Mouse (Mus musculus) stomach, postnatal 0 days (tissue): ENCODE measurements around the gene Hk2. TPM values are rescaled to one million over a fixed set of nuclear protein-coding genes. Genes with fewer than 3 reads are reported as not detected.
A peak's percentile ranks its signal among the peaks of the same experiment; 100 is the strongest.

Experiments used
- ATAC-seq: fragments of 200-750 bp; cut with Nextera tagmentation; 2 replicates; pipeline ENCODE4 v1.8.0; 2017; ENCODE audit not compliant: low FRiP score, low TSS enrichment
- DNase-seq: peaks from one replicate; pipeline ENCODE4 v3.0.0-alpha.2; 2016; ENCODE audit warnings: low spot score
- H3K27ac ChIP-seq: fragments of 300-500 bp; sonication (generic); replicated peaks from 2 replicates; pipeline ENCODE4 v1.5.1; 2014; ENCODE audit warnings: mild to moderate bottlenecking, control low read depth
- H3K27me3 ChIP-seq: fragments of 300-500 bp; sonication (generic); 2 replicates; pipeline ENCODE4 v1.6.1; 2014; ENCODE audit warnings: low read length; ENCODE audit not compliant: control insufficient read depth, insufficient read depth
- H3K36me3 ChIP-seq: fragments of 300-500 bp; sonication (generic); 2 replicates; pipeline ENCODE4 v1.6.1; 2014; ENCODE audit warnings: low read length, mixed read lengths; ENCODE audit not compliant: control insufficient read depth, insufficient read depth
- H3K4me1 ChIP-seq: fragments of 300-500 bp; sonication (generic); replicated peaks from 2 replicates; pipeline ENCODE4 v1.6.1; 2014; ENCODE audit warnings: antibody characterized with exemption; ENCODE audit not compliant: control insufficient read depth, insufficient read depth
- H3K4me2 ChIP-seq: fragments of 300-500 bp; sonication (generic); replicated peaks from 2 replicates; pipeline ENCODE4 v1.6.1; 2014; ENCODE audit warnings: low read depth, mild to moderate bottlenecking, control low read depth, moderate library complexity
- H3K4me3 ChIP-seq: fragments of 300-500 bp; sonication (generic); 2 replicates; pipeline ENCODE4 v1.5.1; 2014; ENCODE audit warnings: low read depth, low read length, control low read depth
- H3K9ac ChIP-seq: fragments of 300-500 bp; sonication (generic); 2 replicates; pipeline ENCODE4 v1.6.1; 2014; ENCODE audit warnings: mild to moderate bottlenecking, low read length, control low read depth, mixed read lengths
- H3K9me3 ChIP-seq: fragments of 300-500 bp; sonication (generic); 2 replicates; pipeline ENCODE4 v1.6.1; 2016; ENCODE audit warnings: low read length; ENCODE audit not compliant: control insufficient read depth
- CTCF ChIP-seq: IDR thresholded peaks from 2 replicates; pipeline ENCODE4 v1.5.1; 2016; ENCODE audit warnings: antibody characterized with exemption, low read depth, mild to moderate bottlenecking, moderate library complexity
- EP300 ChIP-seq: optimal IDR thresholded peaks from 2 replicates; pipeline ENCODE3; 2016; ENCODE audit warnings: antibody characterized with exemption
- WGBS: fragments of 180-500 bp; shearing (Covaris S2); extraction: QIAGEN DNeasy Blood & Tissue Kit; methylation state at CpG from one replicate; pipeline ENCODE4 v1.1.7; 2014; 5-methylcytosine and 5-hydroxymethylcytosine counted together
- polyA plus RNA-seq: library from polyadenylated mRNA; unstranded; fragments of >200 nt; fragmentation: Nextera tagmentation; extraction: Ambion mirVana; gene quantifications from 2 replicates; pipeline ENCODE4 v1.2.1, GENCODE M21; 2015

Gene Hk2
- polyA plus RNA-seq, 1 experiment from 2014 or later, result 8.9 TPM

GRCm38 (mm10) chr6:82806503-82806902, 32.2 kb upstream of the Hk2 start:
- Histone ChIP-seq H3K27me3 (no peaks in the 10 kb centered on the region), H3K36me3 (no peaks in the 10 kb centered on the region), H3K4me3 (no peak overlapping the region), H3K9me3 (no peaks in the 10 kb centered on the region), H3K9ac (no peak overlapping the region), H3K27ac (peak overlapping the region; percentile 4; the same call in 1 of the 2 replicates), H3K4me1 (no peaks in the 10 kb centered on the region; the same call in 1 of the 2 replicates), H3K4me2 (no peak overlapping the region)
- DNase-seq (peak; percentile 44), ATAC-seq (peak; percentile 30)
- 52% methylated on average over 6 of the region's 6 CpGs for WGBS
- TF ChIP-seq CTCF, result no peak
- TF ChIP-seq EP300, result no peak

GRCm38 (mm10) chr6:82805894-82806293, 31.6 kb upstream of the Hk2 start:
- WGBS, result 59% methylated on average over 3 of the region's 3 CpGs
- DNase-seq (no peak), ATAC-seq (0 out of 2 replicates have a peak, but pooled peaks have one; percentile 12)
- Histone ChIP-seq H3K9ac (no peak overlapping the region), H3K27ac (no peak overlapping the region), H3K36me3 (no peaks in the 10 kb centered on the region), H3K4me3 (no peak overlapping the region), H3K4me2 (no peak overlapping the region), H3K9me3 (no peaks in the 10 kb centered on the region), H3K27me3 (no peaks in the 10 kb centered on the region), H3K4me1 (no peaks in the 10 kb centered on the region; the same call in 1 of the 2 replicates)
- TF ChIP-seq EP300, result no peak
- no peak for TF ChIP-seq CTCF

GRCm38 (mm10) chr6:82804984-82805383, 30.7 kb upstream of the Hk2 start:
- TF ChIP-seq CTCF (no peak), EP300 (no peak)
- Histone ChIP-seq H3K4me3 (no peak overlapping the region), H3K27ac (no peak overlapping the region), H3K9ac (no peak overlapping the region), H3K4me1 (no peaks in the 10 kb centered on the region; the same call in 1 of the 2 replicates), H3K36me3 (no peaks in the 10 kb centered on the region), H3K27me3 (no peaks in the 10 kb centered on the region), H3K4me2 (no peak overlapping the region), H3K9me3 (no peaks in the 10 kb centered on the region)
- no peak for ATAC-seq
- DNase-seq, result no peak
- WGBS, result 79% methylated on average over 3 of the region's 3 CpGs

GRCm38 (mm10) chr6:82798202-82798737, 24.0 kb upstream of the Hk2 start:
- no peaks in the 10 kb centered on the region for H3K36me3 ChIP-seq
- no peaks in the 10 kb centered on the region for H3K4me1 ChIP-seq
- H3K4me3 ChIP-seq, result no peak overlapping the region
- DNase-seq, result no peak
- 16% methylated on average over 3 of the region's 3 CpGs for WGBS
- no peak overlapping the region for H3K9ac ChIP-seq
- 0 out of 2 replicates have a peak overlapping the region, but pooled peaks have one; percentile 4 for H3K27ac ChIP-seq
- TF ChIP-seq CTCF (no peak), EP300 (no peak)
- H3K4me2 ChIP-seq, result no peak overlapping the region
- 0 out of 2 replicates have a peak, but pooled peaks have one; percentile 21 for ATAC-seq
- H3K9me3 ChIP-seq, result no peaks in the 10 kb centered on the region
- H3K27me3 ChIP-seq, result no peaks in the 10 kb centered on the region

GRCm38 (mm10) chr6:82797300-82797839, 23.1 kb upstream of the Hk2 start:
- TF ChIP-seq CTCF, result no peak
- no peak for TF ChIP-seq EP300
- H3K4me2 ChIP-seq, result no peak overlapping the region
- 49% methylated on average over 5 of the region's 5 CpGs for WGBS
- H3K4me1 ChIP-seq, result no peaks in the 10 kb centered on the region
- no peak overlapping the region for H3K27ac ChIP-seq
- H3K27me3 ChIP-seq, result no peaks in the 10 kb centered on the region
- no peak overlapping the region for H3K9ac ChIP-seq
- H3K9me3 ChIP-seq, result no peaks in the 10 kb centered on the region
- ATAC-seq (no peak), DNase-seq (no peak)
- no peak overlapping the region for H3K4me3 ChIP-seq
- no peaks in the 10 kb centered on the region for H3K36me3 ChIP-seq

- Histone ChIP-seq H3K9ac (no peak overlapping the region), H3K4me3 (no peak overlapping the region), H3K9me3 (no peaks in the 10 kb centered on the region), H3K27ac (no peak overlapping the region), H3K27me3 (no peaks in the 10 kb centered on the region), H3K4me1 (no peaks in the 10 kb centered on the region), H3K36me3 (no peaks in the 10 kb centered on the region), H3K4me2 (no peak overlapping the region)
- TF ChIP-seq CTCF (no peak), EP300 (no peak)
- ATAC-seq (peak; percentile 40; the same call in 1 of the 2 replicates), DNase-seq (no peak)
- WGBS, result 77% methylated on average over 2 of the region's 2 CpGs
Observed at GRCm38 (mm10) chr6:82790864-82791263, 16.6 kb upstream of the Hk2 start.
